Mouse (Mus musculus) CD4-positive helper T cell, adult 2 months (primary cell): ENCODE measurements around the gene 4933417A18Rik.
"Not testable (repeated sequence)": the region's sequence is repeated elsewhere in the genome, so short reads cannot be mapped to it uniquely, and the experiment has no call there.

Experiments
- DNase-seq: peaks from one replicate; pipeline ENCODE4 v3.0.0-alpha.2; 2012; ENCODE audit warnings: low read depth, missing footprints, low spot score

The 4933417A18Rik gene

GRCm38 (mm10) chr13:34924210-34924609, at the start of gene 4933417A18Rik, which contains the start of gene Fam217a:
TSS of gene 4933417A18Rik (plus strand) at chr13:34924409.
TSS of gene Fam217a (minus strand) at chr13:34924310.
- no peak for DNase-seq

- DNase-seq: not testable (repeated sequence)
These were observed 49.5 kb upstream of the 4933417A18Rik start for GRCm38 (mm10) chr13:34874736-34875135.

GRCm38 (mm10) chr13:34875166-34875710, 49.0 kb upstream of the 4933417A18Rik start, which contains the start of gene Prpf4b:
TSS of gene Prpf4b (plus strand) at chr13:34875302.
- DNase-seq: peak; percentile 93

GRCm38 (mm10) chr13:34875741-34876445, 48.3 kb upstream of the 4933417A18Rik start:
- DNase-seq: no peak

GRCm38 (mm10) chr13:34876481-34876880, 47.7 kb upstream of the 4933417A18Rik start:
- DNase-seq: peak; percentile 8

- DNase-seq: no peak
These were observed 31.3 kb upstream of the 4933417A18Rik start for GRCm38 (mm10) chr13:34892871-34893270.

GRCm38 (mm10) chr13:34914614-34915013, 9.6 kb upstream of the 4933417A18Rik start:
- DNase-seq: peak; percentile 55

GRCm38 (mm10) chr13:34916520-34917167, 7.6 kb upstream of the 4933417A18Rik start:
- peak; percentile 9 for DNase-seq

GRCm38 (mm10) chr13:34934931-34935644, 10.9 kb downstream of the 4933417A18Rik start:
- no peak for DNase-seq

- no peak for DNase-seq
These were observed 18.2 kb downstream of the 4933417A18Rik start for GRCm38 (mm10) chr13:34942370-34942769.

GRCm38 (mm10) chr13:34951437-34951836, 27.2 kb downstream of the 4933417A18Rik start:
- DNase-seq: not testable (repeated sequence)

GRCm38 (mm10) chr13:34956901-34957300, 32.7 kb downstream of the 4933417A18Rik start:
- DNase-seq: peak; percentile 70

GRCm38 (mm10) chr13:34958158-34958557, 33.9 kb downstream of the 4933417A18Rik start:
- not testable (repeated sequence) for DNase-seq

- no peak for DNase-seq
These were observed 37.0 kb downstream of the 4933417A18Rik start for GRCm38 (mm10) chr13:34960996-34961770.

- DNase-seq: no peak
These were observed 39.5 kb downstream of the 4933417A18Rik start, which contains the start of gene Eci3 for GRCm38 (mm10) chr13:34963511-34964397. TSS of gene Eci3 (minus strand) at chr13:34963810.

- no peak for DNase-seq
These were observed 40.2 kb downstream of the 4933417A18Rik start for GRCm38 (mm10) chr13:34964419-34964818.

- no peak for DNase-seq
These were observed 40.7 kb downstream of the 4933417A18Rik start for GRCm38 (mm10) chr13:34964866-34965265.

- not testable (repeated sequence) for DNase-seq
These were observed 41.4 kb downstream of the 4933417A18Rik start for GRCm38 (mm10) chr13:34965647-34966046.

- DNase-seq: not testable (repeated sequence)
These were observed 48.2 kb downstream of the 4933417A18Rik start for GRCm38 (mm10) chr13:34972456-34972855.

GRCm38 (mm10) chr13:34973149-34973548, 48.9 kb downstream of the 4933417A18Rik start:
- DNase-seq: peak; percentile 53
